Mouse (Mus musculus): ENCODE measurements around the gene Wnk4. TPM values are rescaled to one million over a fixed set of nuclear protein-coding genes. Genes with fewer than 3 reads are reported as not detected.
A peak's percentile ranks its signal among the peaks of the same experiment; 100 is the strongest.

Gene Wnk4
- total RNA-seq, 1 experiment: 0.49 TPM

GRCm38 (mm10) chr11:101230991-101231871, 29.1 kb upstream of the Wnk4 start:
- H3K4me1 ChIP-seq (ENCODE audit: control insufficient read depth in 2 of 2, insufficient read depth in 2 of 2, low read length in 2 of 2, poor library complexity in 1 of 2): peaks cover 15 to 30% of the 10 kb centered on the region in 2 experiments
- H3K9me3 ChIP-seq (ENCODE audit: control insufficient read depth, insufficient read depth, low read depth, low read length): no peaks in the 10 kb centered on the region
- no peak for DNase-seq (ENCODE audit: low read depth, low spot score)
- H3K9ac ChIP-seq (ENCODE audit: insufficient read depth, low read depth, low read length, poor library complexity, severe bottlenecking): peak overlapping the region; percentile 40; the same call in 1 of the 2 replicates
- H3K4me3 ChIP-seq (ENCODE audit: insufficient read depth in 1 of 2, low read depth in 1 of 2, low read length in 2 of 2, poor library complexity in 1 of 2, severe bottlenecking in 1 of 2): 0 out of 4 replicates have a peak overlapping the region, but pooled peaks of 1 of the 2 experiments have one; percentile 23
- in situ Hi-C loops (cut with MboI; ENCODE audit: low sequenced_read_pairs in 2 of 2, unreplicated experiment in 2 of 2): no loop called here
- TF ChIP-seq ZNF384 (IDR thresholded peaks at IDR 0.05; ENCODE audit: low read depth, low read length) (no peak), ZC3H11A (IDR thresholded peaks at IDR 0.05; ENCODE audit: borderline replicate concordance, low read depth, low read length) (no peak), MAFK (IDR thresholded peaks at IDR 0.05; ENCODE audit: insufficient read depth, low read depth, low read length) (no peak), HCFC1 (IDR thresholded peaks at IDR 0.05; ENCODE audit: borderline replicate concordance, insufficient read depth, low read length) (no peak), CHD2 (IDR thresholded peaks at IDR 0.05; ENCODE audit: low read depth, low read length) (no peak)
- H3K27ac ChIP-seq (ENCODE audit: insufficient read depth, low read depth, low read length, poor library complexity, severe bottlenecking): peak overlapping the region; percentile 28; the same call in 1 of the 2 replicates
- no peaks in the 10 kb centered on the region for H3K36me3 ChIP-seq (ENCODE audit: control insufficient read depth, insufficient read depth, low read length, poor library complexity, severe bottlenecking)

GRCm38 (mm10) chr11:101232010-101232839, 28.1 kb upstream of the Wnk4 start:
- no peak overlapping the region for H3K27ac ChIP-seq (ENCODE audit: insufficient read depth, low read depth, low read length, poor library complexity, severe bottlenecking)
- in situ Hi-C loops (cut with MboI; ENCODE audit: low sequenced_read_pairs in 2 of 2, unreplicated experiment in 2 of 2): no loop called here
- no peaks in the 10 kb centered on the region for H3K36me3 ChIP-seq (ENCODE audit: control insufficient read depth, insufficient read depth, low read length, poor library complexity, severe bottlenecking)
- no peak overlapping the region for H3K4me3 ChIP-seq (ENCODE audit: insufficient read depth in 1 of 2, low read depth in 1 of 2, low read length in 2 of 2, poor library complexity in 1 of 2, severe bottlenecking in 1 of 2)
- H3K9ac ChIP-seq (ENCODE audit: insufficient read depth, low read depth, low read length, poor library complexity, severe bottlenecking): no peak overlapping the region
- H3K9me3 ChIP-seq (ENCODE audit: control insufficient read depth, insufficient read depth, low read depth, low read length): no peaks in the 10 kb centered on the region
- TF ChIP-seq ZC3H11A (IDR thresholded peaks at IDR 0.05; ENCODE audit: borderline replicate concordance, low read depth, low read length) (no peak), CHD2 (IDR thresholded peaks at IDR 0.05; ENCODE audit: low read depth, low read length) (no peak), HCFC1 (IDR thresholded peaks at IDR 0.05; ENCODE audit: borderline replicate concordance, insufficient read depth, low read length) (no peak), MAFK (IDR thresholded peaks at IDR 0.05; ENCODE audit: insufficient read depth, low read depth, low read length) (no peak), ZNF384 (IDR thresholded peaks at IDR 0.05; ENCODE audit: low read depth, low read length) (no peak)
- H3K4me1 ChIP-seq (ENCODE audit: control insufficient read depth in 2 of 2, insufficient read depth in 2 of 2, low read length in 2 of 2, poor library complexity in 1 of 2): peaks cover 15 to 30% of the 10 kb centered on the region in 2 experiments
- no peak for DNase-seq (ENCODE audit: low read depth, low spot score)

GRCm38 (mm10) chr11:101233240-101233639, 27.1 kb upstream of the Wnk4 start:
- H3K4me3 ChIP-seq (ENCODE audit: insufficient read depth in 1 of 2, low read depth in 1 of 2, low read length in 2 of 2, poor library complexity in 1 of 2, severe bottlenecking in 1 of 2): no peak overlapping the region
- H3K36me3 ChIP-seq (ENCODE audit: control insufficient read depth, insufficient read depth, low read length, poor library complexity, severe bottlenecking): no peaks in the 10 kb centered on the region
- in situ Hi-C loops (cut with MboI; ENCODE audit: low sequenced_read_pairs in 2 of 2, unreplicated experiment in 2 of 2): no loop called here
- no peak for TF ChIP-seq CHD2 (IDR thresholded peaks at IDR 0.05; ENCODE audit: low read depth, low read length)
- no peak for TF ChIP-seq HCFC1 (IDR thresholded peaks at IDR 0.05; ENCODE audit: borderline replicate concordance, insufficient read depth, low read length)
- no peak for TF ChIP-seq ZNF384 (IDR thresholded peaks at IDR 0.05; ENCODE audit: low read depth, low read length)
- TF ChIP-seq MAFK (IDR thresholded peaks at IDR 0.05; ENCODE audit: insufficient read depth, low read depth, low read length): no peak
- no peak for TF ChIP-seq ZC3H11A (IDR thresholded peaks at IDR 0.05; ENCODE audit: borderline replicate concordance, low read depth, low read length)
- DNase-seq (ENCODE audit: low read depth, low spot score): no peak
- no peak overlapping the region for H3K9ac ChIP-seq (ENCODE audit: insufficient read depth, low read depth, low read length, poor library complexity, severe bottlenecking)
- peaks cover 15 to 30% of the 10 kb centered on the region in 2 experiments for H3K4me1 ChIP-seq (ENCODE audit: control insufficient read depth in 2 of 2, insufficient read depth in 2 of 2, low read length in 2 of 2, poor library complexity in 1 of 2)
- H3K27ac ChIP-seq (ENCODE audit: insufficient read depth, low read depth, low read length, poor library complexity, severe bottlenecking): no peak overlapping the region
- H3K9me3 ChIP-seq (ENCODE audit: control insufficient read depth, insufficient read depth, low read depth, low read length): no peaks in the 10 kb centered on the region

GRCm38 (mm10) chr11:101234124-101234523, 26.2 kb upstream of the Wnk4 start:
- H3K9me3 ChIP-seq (ENCODE audit: control insufficient read depth, insufficient read depth, low read depth, low read length): no peaks in the 10 kb centered on the region
- peaks cover 15 to 30% of the 10 kb centered on the region in 2 experiments for H3K4me1 ChIP-seq (ENCODE audit: control insufficient read depth in 2 of 2, insufficient read depth in 2 of 2, low read length in 2 of 2, poor library complexity in 1 of 2)
- in situ Hi-C loops (cut with MboI; ENCODE audit: low sequenced_read_pairs in 2 of 2, unreplicated experiment in 2 of 2): no loop called here
- TF ChIP-seq ZNF384 (IDR thresholded peaks at IDR 0.05; ENCODE audit: low read depth, low read length) (no peak), MAFK (IDR thresholded peaks at IDR 0.05; ENCODE audit: insufficient read depth, low read depth, low read length) (no peak), ZC3H11A (IDR thresholded peaks at IDR 0.05; ENCODE audit: borderline replicate concordance, low read depth, low read length) (no peak), CHD2 (IDR thresholded peaks at IDR 0.05; ENCODE audit: low read depth, low read length) (no peak), HCFC1 (IDR thresholded peaks at IDR 0.05; ENCODE audit: borderline replicate concordance, insufficient read depth, low read length) (no peak)
- peak; percentile 94 for DNase-seq (ENCODE audit: low read depth, low spot score)
- peak overlapping the region; percentile 57; the same call in 1 of the 2 replicates for H3K27ac ChIP-seq (ENCODE audit: insufficient read depth, low read depth, low read length, poor library complexity, severe bottlenecking)
- no peaks in the 10 kb centered on the region for H3K36me3 ChIP-seq (ENCODE audit: control insufficient read depth, insufficient read depth, low read length, poor library complexity, severe bottlenecking)
- H3K4me3 ChIP-seq (ENCODE audit: insufficient read depth in 1 of 2, low read depth in 1 of 2, low read length in 2 of 2, poor library complexity in 1 of 2, severe bottlenecking in 1 of 2): peak overlapping the region; percentile 43 to 46; a peak in 3 of 4 replicates
- no peak overlapping the region for H3K9ac ChIP-seq (ENCODE audit: insufficient read depth, low read depth, low read length, poor library complexity, severe bottlenecking)

Measured in ES-E14 (cell line).